Mouse (Mus musculus) bone marrow, adult 2 months (tissue): ENCODE results near the gene Nol11.

Source experiments
- CTCF ChIP-seq: fragments of 200-500 bp; IDR thresholded peaks from 2 replicates; pipeline ENCODE4 v1.5.1; 2011; ENCODE audit warnings: low read length, control low read depth; ENCODE audit not compliant: control insufficient read depth, insufficient read depth
- POLR2A ChIP-seq: fragments of 200-500 bp; IDR thresholded peaks from 2 replicates; pipeline ENCODE4 v1.6.1; 2011; ENCODE audit warnings: low read depth, mild to moderate bottlenecking, control low read depth, low read length, borderline replicate concordance; ENCODE audit not compliant: control insufficient read depth

- TF ChIP-seq POLR2A (no peak), CTCF (no peak)
These were observed 1.2 kb upstream of the Nol11 start for GRCm38 (mm10) chr11:107190376-107190775.
